Mouse (Mus musculus) E14TG2a.4 (cell line): ENCODE data around the gene Arhgap9.
"Not testable (repeated sequence)": the region's sequence is repeated elsewhere in the genome, so short reads cannot be mapped to it uniquely, and the experiment has no call there.

Experiments
- CTCF ChIP-seq: conservative IDR thresholded peaks from 2 replicates; pipeline ENCODE4 v1.5.1; 2014; ENCODE audit warnings: low read length
- NANOG ChIP-seq: IDR thresholded peaks from 2 replicates; pipeline ENCODE4 v1.6.1; 2014; ENCODE audit warnings: borderline replicate concordance, low read length, mixed read lengths
- POU5F1 ChIP-seq: IDR thresholded peaks from 2 replicates; pipeline ENCODE4 v1.6.1; 2014; ENCODE audit warnings: low read length, borderline replicate concordance

DNA sequence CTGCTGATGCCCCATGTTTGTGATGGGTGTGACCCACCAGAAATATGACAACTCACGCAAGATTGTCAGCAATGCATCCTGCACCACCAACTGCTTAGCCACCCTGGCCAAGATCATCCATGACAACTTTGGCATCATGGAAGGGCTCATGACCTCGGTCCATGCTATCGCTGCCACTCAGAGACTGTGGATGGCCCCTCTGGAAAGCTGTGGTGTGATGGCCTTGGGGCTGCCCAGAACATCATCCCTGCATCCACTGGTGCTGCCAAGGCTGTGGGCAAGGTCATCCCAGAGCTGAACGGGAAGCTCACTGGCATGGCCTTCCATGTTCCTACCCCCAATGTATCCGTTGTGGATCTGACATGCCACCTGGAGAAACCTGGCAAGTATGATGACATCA, 8.2 kb upstream of the Arhgap9 start:
- TF ChIP-seq CTCF, POU5F1, NANOG: not testable (repeated sequence)
